Mouse (Mus musculus): Measurements from ENCODE around the gene Agxt2.

- TF ChIP-seq CTCF (IDR thresholded peaks at IDR 0.05), result no peak
- TF ChIP-seq EP300 (IDR thresholded peaks at IDR 0.05), result no peak
These were observed 20.1 kb downstream of the Agxt2 start for GRCm38 (mm10) chr15:10378338-10378959.

All from lung, postnatal 0 days (tissue).